Mouse (Mus musculus): ENCODE results near the gene Dnah7b.
"Not testable (repeated sequence)": the region's sequence is repeated elsewhere in the genome, so short reads cannot be mapped to it uniquely, and the experiment has no call there.

Gene Dnah7b

DNA sequence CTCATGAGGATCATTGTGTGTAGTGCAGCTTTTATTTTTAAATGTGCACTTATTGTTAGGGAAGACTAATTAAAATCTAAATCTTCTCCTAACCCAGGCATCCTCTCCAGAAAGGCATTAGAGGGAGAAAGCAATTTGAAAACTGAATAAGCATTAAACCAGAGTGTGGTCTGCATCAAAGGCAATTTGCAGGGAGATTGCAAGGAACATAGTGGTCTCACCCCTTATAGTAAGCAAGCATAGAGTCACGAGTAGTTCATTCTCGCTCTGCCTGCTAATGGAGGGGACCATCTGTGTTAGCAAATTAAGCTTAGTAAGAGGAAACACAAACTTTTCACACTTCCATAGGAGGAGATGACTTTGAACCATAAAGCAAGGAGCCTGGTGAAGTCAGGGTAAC lies 228.3 kb downstream of the Dnah7b start:
- DNase-seq (ENCODE audit: low read depth in 2 of 2, low spot score in 2 of 2) = not testable (repeated sequence)

DNA sequence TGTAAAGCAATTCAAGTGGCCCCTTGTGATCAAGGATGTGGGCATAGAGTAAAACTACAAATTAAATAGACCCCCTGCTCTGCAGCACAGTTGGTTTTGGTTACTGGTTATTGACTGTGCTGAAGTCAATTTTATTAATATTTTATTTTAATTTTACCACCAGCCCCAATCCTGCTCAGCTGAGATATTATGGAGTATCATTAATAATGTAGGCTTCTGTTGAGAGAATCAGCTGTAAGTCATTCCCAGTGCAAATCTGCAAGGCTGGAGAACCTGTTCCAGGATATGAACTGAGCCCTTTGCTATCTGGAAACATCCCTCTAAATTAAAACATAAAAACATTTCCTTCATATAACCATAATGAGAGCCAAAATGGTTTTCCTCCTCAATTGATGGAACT lies 259.8 kb downstream of the Dnah7b start:
- DNase-seq (ENCODE audit: low read depth in 2 of 2, low spot score in 2 of 2) = not testable (repeated sequence)

DNA sequence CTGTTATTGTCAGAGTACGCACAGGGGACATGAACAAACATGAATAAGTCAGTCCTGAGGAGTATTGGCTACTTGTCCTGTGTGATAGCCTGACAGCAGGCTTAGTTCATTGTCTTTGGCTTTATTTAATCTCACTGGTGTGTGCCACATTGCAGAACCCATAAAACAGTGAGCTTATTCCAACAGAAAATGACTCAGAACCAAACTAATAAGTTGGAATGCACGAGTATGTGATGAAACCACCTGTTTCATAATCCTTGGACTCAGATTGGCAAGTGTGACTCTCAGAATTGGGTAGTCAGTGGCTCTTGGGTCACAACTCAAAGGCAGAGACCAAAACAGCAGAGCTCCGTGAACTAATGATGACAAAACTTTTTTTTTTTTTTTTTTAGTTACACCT lies 279.2 kb downstream of the Dnah7b start:
- DNase-seq (ENCODE audit: low read depth in 2 of 2, low spot score in 2 of 2) = not testable (repeated sequence)

DNA sequence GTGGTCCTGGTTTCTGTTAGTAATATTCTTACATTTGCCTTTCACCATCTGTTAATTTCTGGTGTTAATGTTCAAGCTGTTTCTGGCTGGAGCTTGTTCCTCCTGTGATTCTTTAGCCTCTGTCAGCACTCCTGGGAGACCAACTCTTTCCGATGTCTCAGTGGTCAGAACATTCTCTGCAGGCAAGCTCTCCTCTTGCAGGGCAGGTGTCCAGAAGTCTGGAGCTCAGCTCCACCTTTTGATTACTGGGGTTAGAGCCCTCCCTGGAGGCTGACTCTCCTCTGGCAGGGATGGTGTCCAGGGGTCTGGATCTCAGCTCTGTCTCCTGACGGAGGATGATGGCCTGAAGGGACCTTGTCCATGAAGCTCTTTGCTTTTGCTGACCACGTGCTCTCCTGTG lies 314.5 kb downstream of the Dnah7b start:
- not testable (repeated sequence) for DNase-seq (ENCODE audit: low read depth in 2 of 2, low spot score in 2 of 2)

DNA sequence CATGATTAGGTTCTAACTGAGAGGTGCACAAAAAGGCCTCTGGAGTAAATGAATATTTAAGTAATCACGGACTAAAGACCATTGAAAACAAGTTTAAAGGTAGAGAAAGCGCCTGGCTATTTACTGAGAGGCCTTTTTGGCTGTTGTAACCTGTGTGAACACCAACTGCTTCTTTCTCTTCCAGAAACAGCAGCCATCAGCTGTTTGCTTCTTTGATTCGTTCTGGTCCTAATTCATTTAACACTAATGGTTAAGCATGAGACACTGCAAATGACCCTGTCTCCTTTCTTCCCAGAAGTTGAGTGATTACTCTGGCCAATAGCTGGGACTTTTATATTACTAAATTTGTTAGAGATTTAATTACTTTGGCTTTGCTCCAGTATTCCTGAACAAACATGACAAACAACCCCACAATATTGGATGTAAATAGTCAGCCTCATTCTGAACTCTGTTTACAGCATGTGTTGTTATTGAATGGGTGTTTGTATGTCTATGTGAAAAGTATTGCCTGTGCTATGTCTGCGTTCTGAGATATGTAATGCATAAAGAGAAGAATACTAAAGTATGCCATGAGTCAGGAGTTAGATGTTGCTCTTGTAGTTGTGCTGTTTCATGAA lies 328.7 kb downstream of the Dnah7b start:
- not testable (repeated sequence) for DNase-seq (ENCODE audit: low read depth in 2 of 2, low spot score in 2 of 2)

DNA sequence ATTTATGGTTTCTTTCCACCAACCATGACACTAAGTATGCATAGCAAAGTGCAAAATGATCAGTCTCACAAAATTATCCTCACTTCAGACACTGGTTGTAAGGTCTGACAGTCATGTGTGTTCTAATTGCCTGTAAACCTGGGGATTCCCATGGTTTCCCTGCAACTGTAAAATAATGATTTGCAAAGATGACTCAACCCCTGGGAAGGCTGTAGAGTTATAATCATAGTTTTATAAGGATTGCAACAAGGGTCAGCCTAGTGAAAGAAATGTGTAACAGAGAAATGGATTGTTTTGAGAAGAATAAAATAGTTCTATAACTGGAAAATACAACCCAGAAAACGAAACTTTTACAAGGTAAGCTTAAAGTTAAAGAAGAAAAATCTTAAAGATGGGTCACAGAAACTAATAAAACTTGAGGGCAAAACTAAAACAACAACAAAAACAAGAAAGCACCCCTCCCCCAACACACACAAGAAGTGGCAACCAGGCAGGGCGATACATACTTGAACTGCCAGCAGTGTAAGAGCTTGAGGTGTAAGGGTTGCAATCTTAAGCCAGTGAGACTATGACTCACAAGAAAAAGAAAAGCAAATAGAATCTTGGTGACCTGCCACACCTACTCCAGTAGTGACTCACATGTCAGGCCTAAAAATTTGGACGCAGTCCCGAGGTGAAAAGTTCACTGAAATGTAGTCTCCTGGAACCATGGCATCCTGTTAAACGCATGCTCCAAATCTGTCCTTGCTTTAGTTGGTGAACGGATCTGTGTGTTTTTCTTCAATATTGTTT lies 342.4 kb downstream of the Dnah7b start:
- no peak for DNase-seq (ENCODE audit: low read depth in 2 of 2, low spot score in 2 of 2)

DNA sequence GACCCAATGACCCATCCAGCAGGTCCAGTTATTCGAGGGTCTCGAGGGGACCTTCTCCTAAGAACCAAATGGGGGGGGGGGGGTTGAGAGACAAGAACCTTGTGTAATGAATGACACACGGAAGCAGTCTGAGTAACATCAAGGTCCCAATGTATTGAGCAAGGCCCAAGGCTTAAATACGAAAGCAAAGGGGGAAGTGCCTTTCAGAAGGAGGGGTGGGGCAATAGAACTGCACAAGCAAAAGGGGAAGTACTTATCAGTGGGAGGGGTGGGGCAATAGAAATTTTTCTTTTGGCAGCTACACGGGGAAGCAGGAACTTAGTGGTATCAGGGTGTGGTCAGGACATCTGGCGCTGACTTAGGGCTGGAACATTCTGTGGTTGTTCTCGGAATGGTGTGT lies 348.7 kb downstream of the Dnah7b start:
- not testable (repeated sequence) for DNase-seq (ENCODE audit: low read depth in 2 of 2, low spot score in 2 of 2)

DNA sequence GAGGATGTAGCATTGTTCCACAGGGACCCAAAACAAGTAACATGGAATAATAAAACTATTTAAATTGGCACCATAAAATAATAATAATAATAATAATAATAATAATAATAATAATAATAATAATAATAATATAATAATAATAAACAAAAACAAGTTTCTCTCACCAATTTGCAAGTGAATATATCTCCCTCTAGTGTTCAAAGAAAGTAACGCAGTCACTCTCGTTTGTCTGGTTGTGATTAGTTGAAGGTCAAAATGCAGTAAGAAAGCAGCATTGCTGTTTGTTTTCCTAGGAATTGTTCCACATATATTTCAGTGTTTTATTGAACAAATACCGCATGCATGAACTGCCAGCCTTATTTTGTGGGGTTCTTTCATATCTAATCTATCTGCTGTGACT lies 350.8 kb downstream of the Dnah7b start:
- DNase-seq (ENCODE audit: low read depth in 2 of 2, low spot score in 2 of 2) = not testable (repeated sequence)

DNA sequence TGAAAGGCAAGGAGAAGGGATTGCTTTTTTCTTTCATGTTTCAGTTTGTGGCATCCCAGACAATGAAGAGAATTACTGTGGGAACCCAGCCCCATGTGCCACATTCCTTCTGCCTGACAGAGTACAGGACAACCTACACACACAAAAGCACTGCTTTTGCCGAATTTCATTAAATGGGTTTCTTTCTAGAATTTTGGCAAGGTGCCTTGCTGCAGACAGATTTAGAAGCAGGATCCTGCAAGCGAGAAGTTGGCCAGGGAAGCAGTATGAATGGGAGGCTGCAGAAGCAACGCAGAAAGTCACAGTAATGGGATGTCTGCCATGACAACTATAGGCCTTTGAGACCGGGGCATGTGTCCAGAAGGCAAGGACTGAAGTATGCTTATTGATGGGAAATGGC lies 352.9 kb downstream of the Dnah7b start:
- not testable (repeated sequence) for DNase-seq (ENCODE audit: low read depth in 2 of 2, low spot score in 2 of 2)

Measured in CD8-positive naive resting alpha-beta T cell, adult 2 months (primary cell).